Mouse (Mus musculus) skeletal muscle tissue, adult 2 months (tissue): ENCODE data around the gene Dmwd.
A peak's percentile ranks its signal among the peaks of the same experiment; 100 is the strongest.

Experiments used
- DNase-seq: peaks from one replicate; pipeline ENCODE4 v3.0.0-alpha.2; 2012; ENCODE audit warnings: low read depth, low spot score

The Dmwd gene

GRCm38 (mm10) chr7:19075723-19076585, at the start of gene Dmwd:
Gene Dmwd (plus strand): TSS chr7:19076227.
- peak; percentile 90 for DNase-seq

- DNase-seq: no peak
Measured at GRCm38 (mm10) chr7:19028067-19028466, 48.0 kb upstream of the Dmwd start.

GRCm38 (mm10) chr7:19029084-19029653, 46.9 kb upstream of the Dmwd start:
- no peak for DNase-seq

- no peak for DNase-seq
Measured at GRCm38 (mm10) chr7:19031641-19032040, 44.4 kb upstream of the Dmwd start.

- no peak for DNase-seq
Measured at GRCm38 (mm10) chr7:19044616-19045015, 31.4 kb upstream of the Dmwd start.

GRCm38 (mm10) chr7:19046286-19047069, 29.5 kb upstream of the Dmwd start:
- peak; percentile 85 for DNase-seq

GRCm38 (mm10) chr7:19048006-19048527, 28.0 kb upstream of the Dmwd start:
- DNase-seq: no peak

GRCm38 (mm10) chr7:19049252-19049651, 26.8 kb upstream of the Dmwd start:
- DNase-seq: no peak

- DNase-seq: no peak
Measured at GRCm38 (mm10) chr7:19050172-19050571, 25.9 kb upstream of the Dmwd start.

GRCm38 (mm10) chr7:19051161-19051560, 24.9 kb upstream of the Dmwd start:
- DNase-seq: no peak

GRCm38 (mm10) chr7:19052345-19053135, 23.5 kb upstream of the Dmwd start:
- peak; percentile 86 for DNase-seq

- no peak for DNase-seq
Measured at GRCm38 (mm10) chr7:19053136-19053532, 22.9 kb upstream of the Dmwd start.

- DNase-seq: no peak
Measured at GRCm38 (mm10) chr7:19054047-19054776, 21.8 kb upstream of the Dmwd start, which contains the start of gene Rsph6a. Gene Rsph6a (plus strand): TSS chr7:19054690.

GRCm38 (mm10) chr7:19054777-19055076, 21.3 kb upstream of the Dmwd start:
- no peak for DNase-seq

GRCm38 (mm10) chr7:19055108-19055507, 20.9 kb upstream of the Dmwd start:
- no peak for DNase-seq

- DNase-seq: no peak
Measured at GRCm38 (mm10) chr7:19057405-19057804, 18.6 kb upstream of the Dmwd start.

GRCm38 (mm10) chr7:19065896-19066295, 10.1 kb upstream of the Dmwd start:
- DNase-seq: no peak

GRCm38 (mm10) chr7:19067063-19067462, 9.0 kb upstream of the Dmwd start:
- DNase-seq: no peak

- DNase-seq: no peak
Measured at GRCm38 (mm10) chr7:19067935-19068334, 8.1 kb upstream of the Dmwd start.

- peak; percentile 57 for DNase-seq
Measured at GRCm38 (mm10) chr7:19068707-19069106, 7.3 kb upstream of the Dmwd start.

- no peak for DNase-seq
Measured at GRCm38 (mm10) chr7:19069500-19069899, 6.5 kb upstream of the Dmwd start.
